Mouse (Mus musculus): Measurements from ENCODE around the gene Dap.

Gene Dap

DNA sequence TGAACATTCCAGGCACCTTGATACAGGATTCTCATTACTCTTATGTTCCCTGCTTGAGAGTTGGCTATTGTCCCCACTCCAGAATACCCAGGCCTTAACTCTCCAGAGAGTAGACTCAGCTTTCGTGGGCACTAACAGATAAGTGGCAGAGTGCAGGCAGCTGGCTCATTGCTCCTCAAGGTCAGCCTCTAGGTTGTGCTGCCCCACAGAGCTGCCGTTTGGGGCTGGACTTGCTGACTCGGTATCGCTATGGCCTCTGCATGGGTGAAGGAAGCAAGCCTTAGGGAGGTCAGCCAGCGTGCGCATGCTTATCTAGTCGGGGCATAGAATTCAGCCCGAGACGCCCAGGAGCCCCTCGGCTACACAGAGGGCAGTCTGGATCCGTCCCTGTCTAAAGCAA lies 13.3 kb downstream of the Dap start:
- no peak for DNase-seq (ENCODE audit: low read depth, low spot score)

DNA sequence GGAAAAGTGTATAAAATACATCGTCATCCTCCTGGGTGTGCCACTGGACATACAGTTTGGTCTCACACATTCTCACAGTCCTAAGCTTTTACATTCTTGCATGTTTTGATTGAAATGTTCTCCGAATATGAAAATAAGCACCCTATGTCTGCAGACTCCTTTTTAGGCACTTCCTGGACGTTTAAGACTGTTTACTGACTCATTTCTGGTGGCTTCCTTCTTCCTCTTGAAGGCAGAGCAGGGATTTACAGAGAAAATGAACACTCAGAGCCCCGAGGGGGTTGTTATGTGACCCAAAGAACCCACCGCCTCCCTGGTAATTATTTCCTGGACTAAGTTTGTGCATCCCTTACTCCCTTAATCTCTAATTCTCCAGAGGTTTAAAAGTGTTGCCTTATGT lies 13.8 kb downstream of the Dap start:
- no peak for DNase-seq (ENCODE audit: low read depth, low spot score)

DNA sequence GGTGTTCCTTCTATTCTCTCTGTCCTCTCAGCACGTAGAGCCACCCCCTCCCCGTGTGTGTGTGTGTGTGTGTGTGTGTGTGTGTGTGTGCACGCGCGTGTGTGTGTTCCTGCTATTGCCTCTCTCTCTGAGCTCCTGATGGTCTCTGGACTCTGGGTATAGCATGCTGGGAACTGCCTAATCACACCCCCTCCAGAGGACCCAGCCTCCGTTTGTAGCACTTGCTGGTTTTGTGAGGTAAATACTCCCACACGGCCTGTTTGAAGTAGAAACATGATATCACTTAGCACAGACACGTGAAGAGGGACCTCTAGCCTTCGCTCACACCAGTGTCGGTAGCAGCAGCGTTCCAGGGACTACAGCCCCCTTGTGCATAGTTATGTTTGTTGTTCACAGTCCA lies 14.5 kb downstream of the Dap start:
- no peak for DNase-seq (ENCODE audit: low read depth, low spot score)

DNA sequence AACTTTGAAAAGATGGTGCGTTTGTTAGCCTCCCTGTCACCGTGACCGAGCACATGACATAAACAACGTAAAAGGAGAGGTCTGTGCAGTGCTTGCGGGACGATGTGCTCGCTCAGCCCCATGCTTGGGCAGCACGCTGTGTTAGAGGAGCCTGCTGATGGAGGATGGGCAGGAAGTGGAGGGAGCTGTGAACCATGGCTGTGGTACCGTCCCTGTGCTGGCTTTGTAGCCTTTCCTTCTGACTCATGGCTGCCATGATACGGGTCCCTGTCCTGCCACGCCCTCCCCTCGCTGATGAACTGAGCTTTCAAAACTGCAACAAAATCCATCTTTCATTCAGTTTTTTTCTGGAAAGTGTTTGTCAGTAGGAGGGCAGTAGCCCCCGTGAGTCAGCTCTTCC lies 15.6 kb downstream of the Dap start:
- peak; percentile 28 for DNase-seq (ENCODE audit: low read depth, low spot score)

DNA sequence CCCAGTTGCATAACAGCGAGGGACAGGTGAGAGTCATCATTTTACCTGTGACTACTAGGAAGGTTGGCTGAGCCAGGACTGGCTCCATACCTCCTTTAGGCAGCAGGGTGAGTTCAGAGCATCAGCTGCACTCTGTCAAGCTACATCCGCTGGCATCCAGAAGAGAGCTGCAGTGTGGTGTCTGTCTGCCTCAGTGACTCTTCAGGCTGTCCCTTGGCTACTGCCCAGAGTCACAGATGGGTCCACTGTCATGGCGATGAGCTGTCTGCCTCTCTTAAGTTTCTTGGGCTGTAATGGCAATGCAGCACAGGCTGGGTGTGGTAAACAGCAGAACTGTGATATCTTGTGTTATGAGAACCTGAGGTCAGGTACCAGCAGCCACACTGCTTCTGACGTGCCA lies 16.1 kb downstream of the Dap start:
- no peak for DNase-seq (ENCODE audit: low read depth, low spot score)

DNA sequence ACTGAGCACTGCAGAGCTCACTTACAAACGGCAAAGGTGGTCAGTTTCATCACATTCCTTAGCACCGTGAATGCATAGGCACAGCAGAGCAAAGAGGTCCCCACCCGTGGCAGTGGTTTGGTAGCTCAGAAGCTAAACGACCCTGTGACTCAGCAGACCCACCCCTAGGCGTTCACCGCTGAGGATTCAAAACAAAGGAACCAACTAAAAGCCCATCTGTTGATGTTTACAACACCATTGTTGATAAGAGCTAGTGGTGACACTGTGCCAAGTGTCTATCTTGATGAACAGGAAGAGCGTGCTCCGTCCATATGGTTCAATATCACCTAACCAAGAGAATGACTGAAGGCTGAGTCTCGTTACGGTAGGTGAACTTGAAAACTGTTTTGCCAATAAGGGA lies 19.1 kb downstream of the Dap start:
- no peak for DNase-seq (ENCODE audit: low read depth, low spot score)

DNA sequence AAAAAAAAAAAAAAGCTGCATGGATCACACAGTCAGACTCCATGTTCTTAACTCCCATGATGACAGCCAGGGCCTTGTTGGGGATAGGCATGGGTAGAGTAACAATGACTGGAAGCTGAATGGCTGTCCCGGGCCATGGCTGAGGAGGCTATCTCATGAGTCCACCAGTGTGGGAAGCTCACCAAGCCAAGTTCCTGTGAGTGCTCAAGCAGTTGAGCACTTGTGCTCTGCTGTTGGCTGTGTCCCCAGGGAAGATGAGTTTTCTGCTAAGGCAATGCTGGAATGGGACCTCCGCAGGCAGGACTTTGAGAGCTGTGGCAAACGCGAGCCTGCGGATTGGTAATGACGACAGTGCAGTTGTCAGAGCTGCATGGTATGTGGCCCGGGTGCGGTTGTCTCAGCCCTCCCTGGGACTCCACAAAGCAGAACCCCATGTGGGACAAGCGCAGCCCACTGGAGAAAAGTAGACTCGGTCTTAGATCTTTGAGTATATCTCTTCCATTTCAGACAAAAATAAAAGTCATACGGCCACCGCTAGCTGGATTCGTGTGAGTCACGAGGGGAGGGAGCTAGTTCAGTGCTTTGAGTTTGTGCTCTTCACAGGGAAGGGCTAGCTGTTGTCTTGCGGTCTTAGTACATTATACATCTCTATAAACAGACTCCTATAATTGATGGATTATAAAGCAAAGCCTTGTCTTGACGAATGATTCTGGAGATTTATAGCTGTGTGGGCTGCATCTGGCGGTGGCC lies 20.8 kb downstream of the Dap start:
- DNase-seq (ENCODE audit: low read depth, low spot score), result no peak

DNA sequence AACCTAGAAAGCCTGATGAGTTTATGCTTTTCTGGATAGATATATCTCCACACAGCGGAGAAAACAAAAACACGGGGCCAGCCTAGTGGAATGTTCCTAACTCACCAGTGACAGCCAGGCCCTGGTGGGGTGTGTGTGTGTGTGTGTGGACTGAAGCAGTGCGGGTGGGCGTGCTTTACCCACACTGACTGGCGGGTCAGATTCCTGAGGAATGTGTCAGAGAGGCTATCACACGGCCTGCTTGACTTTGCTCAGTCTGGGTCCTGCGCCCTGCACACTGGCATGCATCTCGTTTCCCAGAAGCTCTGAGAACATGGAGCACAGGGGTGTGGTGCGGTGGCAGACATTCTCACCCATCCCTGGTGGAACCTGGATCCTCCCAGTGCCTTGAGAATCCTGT lies 21.8 kb downstream of the Dap start:
- DNase-seq (ENCODE audit: low read depth, low spot score), result no peak

DNA sequence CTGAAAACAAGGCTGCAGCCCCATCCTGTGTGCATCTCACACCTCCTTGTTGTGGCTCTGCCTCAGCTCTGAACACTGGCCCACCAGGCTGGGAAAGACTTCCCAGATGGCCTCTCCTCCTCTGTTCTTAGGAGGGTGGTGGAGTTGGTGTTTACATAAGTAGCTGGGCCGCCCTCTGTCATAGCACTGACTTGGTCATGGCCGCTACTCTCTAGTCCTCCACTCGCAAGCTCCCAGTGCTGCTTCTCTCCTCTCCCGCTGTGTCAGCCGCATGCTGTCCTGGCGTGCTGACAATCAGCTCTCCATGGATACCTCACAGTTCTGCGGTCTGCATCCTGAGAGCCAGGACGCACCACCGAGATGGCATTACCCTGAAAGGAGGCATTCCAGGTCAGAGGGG lies 22.9 kb downstream of the Dap start:
- DNase-seq (ENCODE audit: low read depth, low spot score), result no peak

DNA sequence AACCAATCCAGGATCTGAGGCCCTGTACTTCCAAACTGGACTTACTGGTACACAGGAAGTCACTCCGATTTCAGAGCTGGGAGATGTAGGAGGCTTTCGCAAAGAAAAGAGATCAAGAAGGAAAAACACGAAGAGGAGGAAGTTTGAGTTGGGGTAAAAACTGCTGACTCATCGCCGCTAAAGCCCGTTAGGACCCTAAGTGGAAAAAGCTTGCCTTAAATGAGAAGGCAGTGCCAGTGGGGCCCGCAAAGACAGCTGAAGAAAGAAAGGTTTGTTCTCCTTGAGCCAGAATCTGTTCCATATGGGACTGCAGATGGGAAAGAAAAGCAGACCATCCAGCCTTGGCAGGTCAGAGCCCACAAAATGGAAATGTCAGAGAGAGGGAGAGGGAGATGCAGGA lies 24.8 kb downstream of the Dap start:
- no peak for DNase-seq (ENCODE audit: low read depth, low spot score)

DNA sequence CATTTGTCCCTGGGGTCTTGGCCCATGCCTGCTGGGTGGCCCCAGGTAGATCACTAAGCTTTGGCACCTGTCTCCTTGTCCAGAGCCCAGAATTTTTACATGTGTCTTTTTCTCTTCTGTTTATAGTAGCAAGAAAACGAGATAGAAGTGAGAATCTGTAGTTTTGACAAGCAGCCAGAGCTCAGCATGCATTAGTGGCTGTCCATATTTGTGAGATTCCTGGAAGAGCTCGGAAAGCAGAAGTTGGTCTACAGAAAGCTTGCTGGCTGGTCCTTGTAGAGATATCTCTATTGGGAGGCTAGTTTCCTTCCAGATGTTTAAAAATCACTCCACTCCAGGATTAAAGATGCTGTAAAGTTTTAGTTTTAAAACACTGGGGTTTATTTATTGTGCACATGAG lies 25.9 kb downstream of the Dap start:
- DNase-seq (ENCODE audit: low read depth, low spot score), result no peak

DNA sequence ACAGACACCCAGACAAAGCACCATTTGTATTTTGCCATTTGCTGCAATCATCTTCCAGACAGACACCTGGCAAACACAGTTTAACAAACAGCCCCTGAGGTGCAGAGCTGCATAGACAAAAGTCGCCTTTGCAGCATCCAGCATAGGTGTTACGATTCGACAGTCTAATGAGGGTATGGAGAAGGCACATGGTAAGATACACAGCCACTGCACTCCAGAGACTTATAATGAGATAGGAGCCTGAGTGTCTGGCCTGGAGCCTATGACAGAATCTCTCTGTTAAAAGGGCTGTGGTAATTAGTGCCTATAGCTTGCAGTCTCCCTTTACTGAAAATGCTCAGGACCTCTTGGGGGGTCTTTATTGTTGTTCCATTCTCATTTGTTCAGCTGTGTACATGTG lies 26.6 kb downstream of the Dap start:
- no peak for DNase-seq (ENCODE audit: low read depth, low spot score)

DNA sequence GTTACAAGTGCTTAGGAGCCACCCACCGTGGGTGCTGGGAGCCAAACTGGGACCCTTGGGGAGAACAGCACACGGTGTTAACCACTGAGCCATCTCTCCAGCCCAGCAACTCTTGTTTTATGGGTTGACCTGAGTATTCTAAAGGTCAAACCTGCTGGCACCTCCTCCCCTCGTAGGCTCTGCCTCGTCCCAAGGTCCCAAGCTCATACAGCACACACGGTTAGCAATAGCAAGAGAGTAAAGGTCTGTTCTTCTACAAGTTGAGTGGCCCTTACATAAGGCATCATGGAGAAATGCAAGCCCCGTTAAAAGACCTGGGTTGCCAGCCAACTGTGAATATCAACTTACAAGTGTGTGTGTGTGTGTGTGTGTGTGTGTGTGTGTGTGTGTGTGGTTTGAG lies 27.1 kb downstream of the Dap start:
- no peak for DNase-seq (ENCODE audit: low read depth, low spot score)

DNA sequence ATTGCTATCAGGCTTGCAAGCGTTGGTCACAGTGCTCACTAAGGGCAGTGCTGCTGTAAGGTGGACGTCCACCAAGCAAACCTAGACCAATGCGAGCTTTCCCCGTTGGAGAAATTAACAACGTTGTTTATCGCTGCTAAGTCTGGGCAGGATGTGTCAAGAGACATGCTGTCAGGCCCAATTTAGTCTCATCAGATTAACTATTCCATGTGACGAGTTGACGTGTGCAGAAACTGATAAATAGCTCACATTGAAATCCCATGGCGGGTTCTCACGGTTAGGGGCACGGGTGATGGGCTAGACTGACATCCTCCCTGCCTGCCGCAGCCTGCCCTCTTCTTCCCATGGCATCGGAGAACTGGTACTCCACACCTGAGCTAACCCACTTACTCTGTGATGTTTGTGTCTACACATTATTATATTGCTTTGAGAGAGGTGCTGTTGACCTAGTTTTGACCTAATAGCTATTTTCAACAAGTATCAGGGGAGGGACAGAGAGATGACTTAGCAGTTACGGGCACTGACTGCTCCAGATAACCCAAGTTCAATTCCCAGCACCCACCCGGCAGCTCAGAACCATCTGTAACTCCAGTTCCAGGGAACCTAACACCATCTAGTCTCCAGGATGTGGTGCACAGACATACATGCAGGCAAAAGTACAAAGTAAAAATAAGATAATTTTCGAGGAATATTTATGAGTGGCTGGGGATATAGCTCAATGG lies 28.6 kb downstream of the Dap start:
- no peak for DNase-seq (ENCODE audit: low read depth, low spot score)

DNA sequence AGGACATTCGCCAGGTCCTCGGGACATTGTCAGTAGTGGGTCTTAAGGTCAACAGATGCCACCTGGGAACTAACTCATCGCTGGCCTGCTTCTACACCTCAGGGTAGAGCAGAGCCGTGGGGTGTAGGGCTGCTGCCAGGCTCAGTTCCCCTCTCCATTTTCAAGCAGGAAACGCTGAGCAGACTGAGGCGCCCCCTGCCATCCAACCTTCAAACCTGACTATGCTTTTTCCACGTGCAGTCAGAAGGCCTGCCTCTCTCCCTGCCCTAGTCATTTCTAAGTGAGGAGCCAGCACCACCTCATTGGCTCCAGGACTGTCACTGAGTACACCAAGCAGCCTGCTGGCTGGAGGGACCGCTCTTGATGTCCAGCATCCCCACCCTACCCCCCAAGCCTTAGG lies 29.3 kb downstream of the Dap start:
- no peak for DNase-seq (ENCODE audit: low read depth, low spot score)

DNA sequence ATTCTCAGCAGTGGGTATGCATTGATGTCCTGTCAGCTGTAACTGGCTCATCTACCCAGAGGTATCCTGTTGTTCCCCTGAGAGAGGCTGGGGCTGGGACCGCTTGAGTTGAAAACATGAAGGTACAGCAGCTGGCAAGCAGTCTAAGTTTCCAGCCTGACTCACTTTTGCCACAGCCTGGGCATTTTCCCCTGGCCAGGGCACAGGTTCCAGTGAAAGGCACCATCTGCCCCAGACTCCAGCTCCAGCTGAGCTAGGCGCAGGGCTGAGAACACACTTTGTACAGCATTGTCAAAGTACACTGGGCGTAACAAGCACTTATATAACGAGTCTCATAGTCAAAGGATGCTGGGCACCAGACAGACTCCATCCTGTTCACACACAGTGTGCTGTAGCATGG lies 29.8 kb downstream of the Dap start:
- no peak for DNase-seq (ENCODE audit: low read depth, low spot score)

DNA sequence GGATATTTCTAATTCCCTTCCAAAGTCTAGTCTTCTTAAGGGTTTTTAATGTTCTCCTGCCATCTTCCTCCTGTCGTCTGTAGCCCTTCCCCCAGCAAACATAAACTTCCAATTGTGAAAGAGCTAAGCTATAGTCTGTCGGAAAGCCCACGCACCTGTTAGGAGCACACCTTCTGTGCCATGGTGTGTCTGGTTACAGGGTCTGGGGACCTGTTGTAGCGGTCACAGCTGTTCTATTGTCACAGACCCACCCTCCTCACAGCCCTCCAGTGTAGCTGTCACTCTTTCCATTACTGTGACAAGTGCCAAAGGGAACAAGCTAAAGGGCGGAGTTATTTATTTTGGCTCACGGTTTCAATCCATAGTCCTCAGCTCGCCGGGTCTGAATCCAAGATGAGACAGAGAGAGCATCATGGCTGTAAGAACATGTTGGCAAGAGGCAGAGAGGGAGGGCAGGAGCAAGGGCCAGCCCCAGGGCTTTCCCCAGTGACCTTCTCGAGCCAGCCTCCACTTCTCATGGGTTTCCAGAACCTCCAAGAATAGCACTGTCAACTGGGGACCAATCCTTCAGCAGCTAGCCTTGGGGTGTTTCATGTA lies 30.9 kb downstream of the Dap start:
- no peak for DNase-seq (ENCODE audit: low read depth, low spot score)

DNA sequence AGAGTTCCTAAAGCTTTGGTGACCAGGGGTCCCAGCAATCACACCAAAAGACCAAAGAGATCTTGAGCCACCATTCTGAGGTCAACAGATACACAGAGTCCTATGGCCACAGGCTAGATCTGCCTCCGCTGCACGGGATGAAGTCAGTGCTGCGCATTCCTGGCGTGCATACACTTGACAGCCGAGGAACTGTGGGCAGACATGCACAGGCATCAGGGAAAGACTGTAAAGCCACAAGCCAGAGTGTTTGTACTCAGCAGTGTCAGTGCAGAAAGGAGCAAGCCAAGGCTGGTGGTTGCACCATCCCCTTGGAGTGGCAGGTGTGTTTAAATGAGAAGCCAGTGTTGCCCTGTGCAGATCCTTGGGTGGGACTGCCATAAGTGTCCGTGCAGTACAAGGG lies 31.6 kb downstream of the Dap start:
- DNase-seq (ENCODE audit: low read depth, low spot score), result no peak

DNA sequence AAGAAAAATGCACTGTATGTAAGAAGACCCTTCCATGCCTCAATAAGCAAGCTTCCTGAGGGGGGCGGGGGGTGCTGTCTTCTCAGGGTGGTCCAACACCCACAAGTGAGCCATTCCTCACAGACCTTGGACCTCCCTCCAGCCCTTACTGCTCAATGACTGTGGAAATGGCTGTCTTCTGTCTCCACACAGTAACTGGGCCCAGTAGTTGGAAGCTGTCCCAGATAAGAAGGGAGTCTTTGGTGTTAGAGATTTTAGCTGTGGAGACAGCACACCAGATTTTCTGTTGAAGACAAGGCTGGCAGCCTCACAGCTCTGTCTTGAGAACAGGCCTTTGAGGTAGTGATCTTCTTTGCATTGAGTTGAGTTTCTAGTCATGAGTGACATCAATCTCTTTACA lies 33.2 kb downstream of the Dap start:
- no peak for DNase-seq (ENCODE audit: low read depth, low spot score)

DNA sequence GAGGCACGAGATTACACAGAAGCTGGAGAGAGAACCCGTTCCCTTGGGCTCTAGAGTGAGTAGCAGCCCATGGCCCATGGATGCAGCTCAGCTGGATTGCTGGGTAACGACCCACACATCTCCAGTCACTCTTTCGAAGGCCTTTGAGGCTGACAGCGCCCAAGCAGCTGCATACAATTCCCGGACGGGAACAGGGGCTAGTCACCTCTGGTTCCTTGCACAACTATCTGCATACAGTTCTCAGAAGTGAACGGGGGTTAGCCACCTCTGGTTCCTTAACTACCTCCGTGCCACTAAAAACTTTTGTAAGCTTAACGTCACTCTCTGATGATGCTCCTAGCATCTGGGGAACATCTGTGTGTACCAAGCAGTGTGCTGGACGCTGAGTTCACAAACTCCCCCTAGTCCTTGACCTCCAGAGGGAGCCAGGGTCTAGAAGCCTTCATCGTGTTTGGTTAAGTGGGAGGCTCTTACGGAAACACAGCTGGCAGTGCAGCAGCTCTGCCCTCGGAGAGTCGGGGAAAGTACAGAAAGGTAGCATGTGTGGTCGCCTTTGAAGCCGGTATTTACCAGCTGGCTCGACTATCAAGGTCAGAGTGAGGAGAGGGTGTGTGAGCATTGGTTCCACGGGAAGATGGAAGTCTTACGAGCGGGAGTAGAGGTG lies 34.0 kb downstream of the Dap start:
- no peak for DNase-seq (ENCODE audit: low read depth, low spot score)

DNA sequence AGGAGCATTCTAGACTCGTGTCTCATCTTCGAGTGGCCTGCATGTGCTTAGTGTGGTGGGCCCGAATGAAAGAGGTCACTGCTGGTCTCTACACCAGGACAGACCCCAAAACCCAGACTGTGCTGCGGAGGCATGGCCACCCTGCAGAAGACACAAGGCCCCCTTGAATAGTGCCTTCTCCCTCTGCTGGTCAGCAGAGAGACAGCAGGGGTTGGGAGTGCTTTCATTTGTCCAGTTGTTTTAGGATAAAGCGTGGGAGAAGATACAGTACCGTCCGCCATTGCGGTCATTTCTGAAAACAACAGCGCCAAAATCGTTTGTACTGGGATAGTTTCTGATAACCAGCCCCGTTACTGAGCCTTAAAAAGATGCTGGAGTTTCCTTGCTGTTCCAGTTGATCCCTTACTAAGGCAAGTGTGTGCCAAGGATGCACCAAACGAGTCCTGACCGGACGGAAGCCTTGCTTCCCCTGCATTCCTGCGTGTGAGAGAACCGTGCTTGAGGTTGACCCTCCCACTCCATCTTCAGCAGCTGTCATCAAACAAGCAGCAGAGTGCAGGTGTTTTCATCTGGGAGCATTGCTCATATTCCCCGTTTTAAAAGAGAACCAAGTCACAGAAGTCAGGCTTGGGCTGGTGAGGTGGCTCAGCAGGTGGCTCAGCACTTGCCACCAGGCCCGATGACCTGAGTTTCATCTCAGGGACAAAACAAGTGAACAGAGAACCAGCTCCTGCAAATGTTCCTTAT lies 34.8 kb downstream of the Dap start:
- no peak for DNase-seq (ENCODE audit: low read depth, low spot score)

DNA sequence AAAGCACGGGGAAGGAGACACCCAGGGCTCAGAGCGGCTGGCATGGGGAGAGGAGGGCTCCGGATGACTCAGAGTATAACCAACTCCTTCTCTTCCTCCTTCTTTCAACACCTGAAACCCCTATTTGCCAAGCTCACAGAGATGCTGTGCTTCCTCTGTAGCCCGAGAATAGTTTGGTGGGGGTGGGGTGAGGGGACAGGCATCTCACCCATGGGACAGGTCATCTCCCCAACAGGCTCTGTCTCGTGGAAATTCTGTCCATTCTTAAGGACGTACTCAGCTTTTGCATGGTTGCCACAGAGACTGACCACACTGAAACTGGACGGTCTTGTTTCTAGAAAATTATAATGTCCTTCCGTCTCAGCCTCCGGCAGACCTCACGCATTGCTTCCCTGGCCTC lies 37.0 kb downstream of the Dap start:
- no peak for DNase-seq (ENCODE audit: low read depth, low spot score)
